Mouse (Mus musculus): ENCODE results near the gene Tmem110. TPM values are rescaled to one million over a fixed set of nuclear protein-coding genes. Genes with fewer than 3 reads are reported as not detected.
A peak's percentile ranks its signal among the peaks of the same experiment; 100 is the strongest.

Tmem110 gene
- total RNA-seq, 2 experiments from 2014 or later = 21.6 to 24.5 TPM

- Histone ChIP-seq H3K4me3 (no peak within 1 kb of the TSS; the same call in 1 of the 2 replicates), H3K27ac (peak within 1 kb of the TSS; percentile 71)
- TF ChIP-seq CTCF (conservative IDR thresholded peaks at IDR 0.05) = no peak
- peak; percentile 30 to 60 for DNase-seq (ENCODE audit: low spot score in 2 of 2)
These were observed 98.2 kb downstream of the Tmem110 start, which contains the start of gene Itih3 for GRCm38 (mm10) chr14:30923375-30924105. Gene Itih3 (minus strand): TSS chr14:30923760.

- H3K4me3 ChIP-seq = no peak overlapping the region
- TF ChIP-seq CTCF (conservative IDR thresholded peaks at IDR 0.05) = no peak
- no peak overlapping the region for H3K27ac ChIP-seq
- no peak for DNase-seq (ENCODE audit: low spot score in 2 of 2)
These were observed 100.1 kb downstream of the Tmem110 start for GRCm38 (mm10) chr14:30925492-30925891.

Other genes with a start within 250 kb of the Tmem110 start
- gene Prkcd, start 199.4 kb upstream of the Tmem110 start, total RNA-seq (2021) = 10 to 100 TPM; 33.3 to 47.5 TPM
- 10 to 100 TPM; 10.8 to 12.0 TPM for gene Rft1, start 171.2 kb upstream of the Tmem110 start, total RNA-seq (2021)
- gene Sfmbt1, start 110.7 kb upstream of the Tmem110 start, total RNA-seq (2021) = 10 to 100 TPM; 33.5 to 36.6 TPM
- 1 to 10 TPM; 2.1 to 2.3 TPM for gene Mustn1, start 53.6 kb downstream of the Tmem110 start, total RNA-seq (2021)
- under 1 TPM in 1 of 2 experiments, not detected in 1; 0.36 TPM for gene Itih4, start 60.9 kb downstream of the Tmem110 start, total RNA-seq (2021)
- gene Itih3, start 98.2 kb downstream of the Tmem110 start, total RNA-seq (2021) = 10 to 100 TPM; 27.6 to 28.6 TPM
- not detected for gene Itih1, start 117.7 kb downstream of the Tmem110 start, total RNA-seq (2021)
- gene Nek4, start 125.8 kb downstream of the Tmem110 start, total RNA-seq (2021) = 10 to 100 TPM; 19.1 to 21.9 TPM
- gene Glt8d1, start 175.8 kb downstream of the Tmem110 start, total RNA-seq (2021) = 10 to 100 TPM; 39.9 to 49.9 TPM
- 100 to 1,000 TPM; 156 to 162 TPM for gene Spcs1, start 176.1 kb downstream of the Tmem110 start, total RNA-seq (2021)
- 10 to 100 TPM; 56.3 to 56.8 TPM for gene Pbrm1, start 193.5 kb downstream of the Tmem110 start, total RNA-seq (2021)
- gene Gnl3, start 193.6 kb downstream of the Tmem110 start, total RNA-seq (2021) = 10 to 100 TPM; 48.8 to 54.1 TPM

Measured in layer of hippocampus, adult 2 months (tissue).